ENCODE assay signal across 19 mouse cellular contexts in the genomic region with DNA sequence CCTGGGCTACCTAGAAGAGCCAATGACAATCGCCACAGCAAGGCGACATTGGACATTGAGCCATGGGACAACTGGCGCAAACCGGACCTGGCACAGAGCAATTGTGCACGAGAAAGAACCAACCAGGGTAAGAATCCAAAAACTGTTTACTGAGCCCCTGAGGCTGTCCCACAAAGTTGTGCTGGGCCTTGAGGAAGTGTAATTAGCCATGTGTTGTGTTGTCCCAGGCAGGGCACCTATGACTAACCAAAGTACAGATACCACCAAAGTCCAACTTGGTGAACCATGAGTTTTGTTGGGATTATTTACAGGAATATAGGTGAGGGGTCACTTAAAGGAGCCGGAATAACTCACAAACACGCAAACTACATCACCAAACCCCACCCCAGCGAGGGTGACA. TPM values are rescaled to one million over a fixed set of nuclear protein-coding genes. Genes with fewer than 3 reads are reported as not detected.
DNase-seq lines count a peak whose midpoint lies in the region; ATAC-seq and TF ChIP-seq lines count a peak whose summit lies in the region.
"Had no signal": no experiment of that assay in that cellular context is flagged by ENCODE, and none has a peak within 500 bp of the region (broad histone marks: within the 10 kb centered on the region; RNA-seq: fewer than 3 reads in every experiment).

No protein-coding gene starts in this region.

- H3K9me3 ChIP-seq in kidney, embryonic 15.5 days (replicated peaks): no peaks in the 10 kb centered on the region
- H3K9me3 ChIP-seq in kidney, postnatal 0 days (replicated peaks; ENCODE audit: low read length): no peaks in the 10 kb centered on the region
- no peaks in the 10 kb centered on the region for H3K9me3 ChIP-seq in hindbrain, postnatal 0 days (ENCODE audit: low read length)
- H3K9me3 ChIP-seq: forebrain, embryonic 15.5 days; heart, embryonic 15.5 days had no signal

- H3K9ac ChIP-seq in kidney, embryonic 15.5 days: no peak overlapping the region
- no peak overlapping the region for H3K9ac ChIP-seq in kidney, postnatal 0 days (ENCODE audit: low read depth, low read length)
- H3K9ac ChIP-seq in hindbrain, postnatal 0 days (replicated peaks; ENCODE audit: low read length): no peak overlapping the region
- H3K9ac ChIP-seq: embryonic facial prominence, embryonic 12.5 days; forebrain, embryonic 15.5 days; heart, embryonic 15.5 days had no signal

- TF ChIP-seq CTCF in kidney, adult 2 months (conservative IDR thresholded peaks at IDR 0.05; ENCODE audit: insufficient read depth, insufficient read length, low read depth, low read length): no peak
- no peak for TF ChIP-seq CTCF in kidney, postnatal 0 days (IDR thresholded peaks at IDR 0.05; ENCODE audit: low read depth)
- no peak for TF ChIP-seq CTCF in hindbrain, postnatal 0 days (IDR thresholded peaks at IDR 0.05; ENCODE audit: low read depth)

- no peak for TF ChIP-seq POLR2A in kidney, adult 2 months (IDR thresholded peaks at IDR 0.05; ENCODE audit: low read depth, low read length)

- peak; percentile 88 for DNase-seq in kidney, adult 2 months
- peak; percentile 64 to 87 for DNase-seq in kidney, adult 8-10 months
- no peak for DNase-seq in kidney, postnatal 0 days (ENCODE audit: low spot score)
- peak; percentile 66 to 80 for DNase-seq in kidney, postnatal 36 days
- DNase-seq in hindbrain, postnatal 0 days (ENCODE audit: low spot score): no peak
- DNase-seq: adrenal gland, postnatal 14 days; cerebellum, adult 11-12 months; cerebellum, postnatal 25 days; gastrocnemius, postnatal 10 days; heart, adult 18-20 months; heart, postnatal 14 days had no signal

- no peaks in the 10 kb centered on the region for H3K27me3 ChIP-seq in kidney, adult 2 months (replicated peaks; ENCODE audit: control insufficient read depth, insufficient read depth, low read length)
- no peaks in the 10 kb centered on the region for H3K27me3 ChIP-seq in kidney, embryonic 15.5 days
- H3K27me3 ChIP-seq in kidney, postnatal 0 days (ENCODE audit: insufficient read depth, low read length): no peaks in the 10 kb centered on the region
- no peaks in the 10 kb centered on the region for H3K27me3 ChIP-seq in hindbrain, postnatal 0 days (ENCODE audit: insufficient read depth, low read length)
- H3K27me3 ChIP-seq: CH12.LX; embryonic facial prominence, embryonic 12.5 days; forebrain, embryonic 15.5 days; heart, embryonic 15.5 days; Patski had no signal

- ATAC-seq in kidney, embryonic 15.5 days (replicated peaks; ENCODE audit: low FRiP score): no peak
- ATAC-seq in kidney, postnatal 0 days (replicated peaks; ENCODE audit: low FRiP score, low read depth): peak; percentile 64
- ATAC-seq in hindbrain, postnatal 0 days: no peak
- ATAC-seq: activated CD4-positive, CD25-positive, alpha-beta regulatory T cell, adult 4 months; forebrain, embryonic 15.5 days; Patski had no signal

- no peak overlapping the region for H3K4me2 ChIP-seq in kidney, embryonic 15.5 days
- no peak overlapping the region for H3K4me2 ChIP-seq in kidney, postnatal 0 days (ENCODE audit: low read length)
- H3K4me2 ChIP-seq in hindbrain, postnatal 0 days (ENCODE audit: low read depth, low read length): no peak overlapping the region
- H3K4me2 ChIP-seq: embryonic facial prominence, embryonic 12.5 days; forebrain, embryonic 15.5 days; heart, embryonic 11.5 days; heart, embryonic 15.5 days had no signal

- H3K36me3 ChIP-seq in kidney, adult 2 months (ENCODE audit: control insufficient read depth, insufficient read depth, low read length): no peaks in the 10 kb centered on the region
- no peaks in the 10 kb centered on the region for H3K36me3 ChIP-seq in kidney, embryonic 15.5 days
- H3K36me3 ChIP-seq in kidney, postnatal 0 days (ENCODE audit: insufficient read depth, low read length): no peaks in the 10 kb centered on the region
- no peaks in the 10 kb centered on the region for H3K36me3 ChIP-seq in hindbrain, postnatal 0 days (ENCODE audit: insufficient read depth, low read length)
- H3K36me3 ChIP-seq: embryonic facial prominence, embryonic 12.5 days; forebrain, embryonic 15.5 days; heart, embryonic 15.5 days had no signal

- H3K4me1 ChIP-seq in kidney, adult 2 months (ENCODE audit: control insufficient read depth, insufficient read depth, low read length): peaks cover 16% of the 10 kb centered on the region; the same call in 1 of the 2 replicates
- H3K4me1 ChIP-seq in kidney, embryonic 15.5 days: peaks cover 14% of the 10 kb centered on the region
- 0 out of 2 replicates have a peak, but pooled peaks cover 4% of the 10 kb centered on the region for H3K4me1 ChIP-seq in kidney, postnatal 0 days (replicated peaks; ENCODE audit: insufficient read depth, low read length)
- H3K4me1 ChIP-seq in hindbrain, postnatal 0 days (ENCODE audit: insufficient read depth, low read length): 0 out of 2 replicates have a peak, but pooled peaks cover 4% of the 10 kb centered on the region

- H3K4me3 ChIP-seq in kidney, adult 2 months (ENCODE audit: insufficient read depth, low read depth, low read length): no peak overlapping the region
- H3K4me3 ChIP-seq in kidney, embryonic 15.5 days (replicated peaks): no peak overlapping the region
- H3K4me3 ChIP-seq in kidney, postnatal 0 days (replicated peaks; ENCODE audit: low read depth, low read length): no peak overlapping the region
- no peak overlapping the region for H3K4me3 ChIP-seq in hindbrain, postnatal 0 days (ENCODE audit: low read length)
- H3K4me3 ChIP-seq: embryonic facial prominence, embryonic 12.5 days; forebrain, embryonic 15.5 days; heart, embryonic 15.5 days had no signal

- 69% methylated on average over 8 of the region's 8 CpGs for WGBS in kidney, adult 2 months
- 96% methylated on average over 8 of the region's 8 CpGs for WGBS in kidney, embryonic 15.5 days
- 93% methylated on average over 8 of the region's 8 CpGs for WGBS in kidney, postnatal 0 days
- WGBS in hindbrain, postnatal 0 days: 95% methylated on average over 8 of the region's 8 CpGs

- H3K27ac ChIP-seq in kidney, adult 2 months (ENCODE audit: insufficient read depth, low read depth, low read length): peak overlapping the region; percentile 89
- no peak overlapping the region for H3K27ac ChIP-seq in kidney, embryonic 15.5 days
- H3K27ac ChIP-seq in kidney, postnatal 0 days: no peak overlapping the region
- no peak overlapping the region for H3K27ac ChIP-seq in hindbrain, postnatal 0 days
- H3K27ac ChIP-seq: embryonic facial prominence, embryonic 12.5 days; forebrain, embryonic 15.5 days; heart, embryonic 15.5 days had no signal

RNA-seq across cellular contexts. Expression of gene D630045J12Rik, which starts 3.7 kb away (rescaled TPM):
- polyA plus RNA-seq in kidney, adult 2 months (2012; rRNA removed): 31.1 and 37.5 TPM in 2 replicates
- 6.7 and 7.8 TPM in 2 replicates for polyA plus RNA-seq in kidney, embryonic 15.5 days (2015; fragmentation: Nextera tagmentation; extraction: Ambion mirVana)
- 3.4 and 3.5 TPM in 2 replicates for polyA plus RNA-seq in kidney, postnatal 0 days (2015; fragmentation: Nextera tagmentation; extraction: Ambion mirVana)
- total RNA-seq in hindbrain, postnatal 0 days (2014; rRNA removed): 31.9 and 32.0 TPM in 2 replicates
- 6.4 and 7.6 TPM in 2 replicates for polyA plus RNA-seq in hindbrain, postnatal 0 days (2015; fragmentation: Nextera tagmentation; extraction: Ambion mirVana)

RNA-seq across cellular contexts. Expression of gene Zc3hav1l, which starts 41.6 kb away (rescaled TPM):
- 1.6 and 1.9 TPM in 2 replicates for polyA plus RNA-seq in kidney, adult 2 months (2012; rRNA removed)
- 9.9 TPM in 2 replicates for polyA plus RNA-seq in kidney, embryonic 15.5 days (2015; fragmentation: Nextera tagmentation; extraction: Ambion mirVana)
- 4.9 and 5.3 TPM in 2 replicates for polyA plus RNA-seq in kidney, postnatal 0 days (2015; fragmentation: Nextera tagmentation; extraction: Ambion mirVana)
- 6.1 and 7.9 TPM in 2 replicates for total RNA-seq in hindbrain, postnatal 0 days (2014; rRNA removed)
- polyA plus RNA-seq in hindbrain, postnatal 0 days (2015; fragmentation: Nextera tagmentation; extraction: Ambion mirVana): 2.7 and 2.9 TPM in 2 replicates

Comparison
In these comparisons a context has a peak if more than half of its experiments do, and no peak if none do; other contexts are left out.
1. DNase-seq: peak in kidney, adult 2 months (single experiment), kidney, adult 8-10 months (2 of 2) and kidney, postnatal 36 days (2 of 2); none in kidney, postnatal 0 days (single experiment) and hindbrain, postnatal 0 days (single experiment).